ENCODE assay signal across 8 mouse cellular contexts in the genomic region with DNA sequence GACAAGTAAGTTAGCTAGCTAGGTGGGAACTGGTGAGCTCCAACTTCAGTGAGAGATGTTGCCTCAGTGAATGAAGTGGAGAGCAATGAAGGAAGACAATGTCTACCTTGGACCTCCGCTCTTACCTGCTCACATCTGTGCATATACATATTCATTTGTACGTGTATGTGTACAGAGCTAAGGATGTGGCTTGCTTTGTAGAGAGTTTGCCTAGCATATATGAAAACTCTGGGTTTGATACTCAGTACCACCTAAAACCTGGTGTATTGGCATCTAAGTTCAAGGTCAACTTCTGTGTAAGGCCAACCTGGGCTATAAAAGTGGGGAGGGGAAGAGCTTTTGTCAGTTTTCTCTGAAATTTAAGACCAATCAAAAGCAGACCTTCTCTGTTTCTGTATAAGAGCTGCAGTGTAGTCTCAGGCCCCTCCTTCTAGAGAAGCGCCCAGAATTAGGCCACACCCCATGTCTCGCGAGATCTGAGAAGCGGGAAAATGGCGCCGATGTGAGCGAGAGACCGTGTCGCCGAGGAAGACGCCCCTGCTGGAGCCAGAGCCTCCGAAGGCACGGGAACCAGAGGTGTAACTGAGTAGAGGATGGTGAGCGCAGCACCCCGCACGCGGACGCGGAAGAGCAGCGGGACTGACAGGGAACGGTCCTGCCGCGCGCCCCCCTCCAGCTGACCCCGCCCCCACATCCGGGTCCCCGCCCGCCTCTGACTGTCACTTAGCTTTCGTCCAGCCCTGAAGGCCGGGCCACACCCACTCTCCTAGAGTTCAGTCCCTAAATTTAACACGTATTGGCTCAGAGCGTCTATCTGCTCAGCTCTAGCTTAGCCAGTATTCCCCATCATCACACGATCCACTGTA. TPM values are rescaled to one million over a fixed set of nuclear protein-coding genes. Genes with fewer than 3 reads are reported as not detected.
A peak's percentile ranks its signal among the peaks of the same experiment; 100 is the strongest.
DNase-seq lines count a peak whose midpoint lies in the region; ATAC-seq and TF ChIP-seq lines count a peak whose summit lies in the region.

Zfp414 (plus strand) TSS at position 470 of the 866 bp plus-strand sequence.

- TF ChIP-seq CTCF in CH12.LX (conservative IDR thresholded peaks at IDR 0.05 in 1 of 2, IDR thresholded peaks at IDR 0.05 in 1 of 2; ENCODE audit: low read depth in 2 of 2, low read length in 2 of 2): no peak
- TF ChIP-seq CTCF in heart, postnatal 0 days (IDR thresholded peaks at IDR 0.05; ENCODE audit: low read depth): no peak
- TF ChIP-seq CTCF in testis, adult 2 months (IDR thresholded peaks at IDR 0.05; ENCODE audit: control insufficient read depth, insufficient read depth, insufficient replicate concordance, low read depth, low read length): no peak

- 3% methylated on average over 35 of the region's 35 CpGs for WGBS in forebrain, embryonic 12.5 days
- WGBS in heart, postnatal 0 days: 2% methylated on average over 35 of the region's 35 CpGs
- WGBS in liver, embryonic 16.5 days (ENCODE audit: insufficient replicate concordance): 1% methylated on average over 35 of the region's 35 CpGs
- WGBS in neural tube, embryonic 13.5 days: 3% methylated on average over 31 of the region's 35 CpGs

- no peak for TF ChIP-seq EP300 in CH12.LX (IDR thresholded peaks at IDR 0.05; ENCODE audit: low read length)
- TF ChIP-seq EP300 in heart, postnatal 0 days (IDR thresholded peaks at IDR 0.05; ENCODE audit: low read depth): no peak; the same call in 1 of the 2 replicates

- peak within 1 kb of the TSS; percentile 83 for H3K4me2 ChIP-seq in CH12.LX (ENCODE audit: insufficient read depth, low read depth, poor library complexity, severe bottlenecking)
- H3K4me2 ChIP-seq in forebrain, embryonic 12.5 days: peak within 1 kb of the TSS; percentile 69
- peak within 1 kb of the TSS; percentile 67 for H3K4me2 ChIP-seq in heart, postnatal 0 days (ENCODE audit: low read depth, low read length)
- peak within 1 kb of the TSS; percentile 97 for H3K4me2 ChIP-seq in liver, embryonic 16.5 days (ENCODE audit: low read depth, low read length)
- peak within 1 kb of the TSS; percentile 67 for H3K4me2 ChIP-seq in neural tube, embryonic 13.5 days

- dilution Hi-C loops in CH12.LX (cut with MboI; ENCODE audit: extremely low pct_ligation_motif_present, extremely low pct_unique_long_range_greater_than_20kb, low sequenced_read_pairs): no loop called here

- H3K36me3 ChIP-seq in CH12.LX (replicated peaks in 1 of 2; ENCODE audit: control insufficient read depth in 1 of 2, insufficient read depth in 1 of 2, low read length in 1 of 2): peaks cover 15 to 36% of the 10 kb centered on the region in 2 experiments
- H3K36me3 ChIP-seq in forebrain, embryonic 12.5 days (replicated peaks): peaks cover 30% of the 10 kb centered on the region
- 0 out of 2 replicates have a peak, but pooled peaks cover 5% of the 10 kb centered on the region for H3K36me3 ChIP-seq in heart, postnatal 0 days (replicated peaks; ENCODE audit: control insufficient read depth, insufficient read depth, low read length)
- H3K36me3 ChIP-seq in liver, embryonic 16.5 days (ENCODE audit: control insufficient read depth, insufficient read depth): no peaks in the 10 kb centered on the region
- peaks cover 30% of the 10 kb centered on the region for H3K36me3 ChIP-seq in neural tube, embryonic 13.5 days
- no peaks in the 10 kb centered on the region for H3K36me3 ChIP-seq in testis, adult 2 months (ENCODE audit: control insufficient read depth, insufficient read depth, low read length)

- peak within 1 kb of the TSS; percentile 72 to 87 (median 74) for H3K4me3 ChIP-seq in CH12.LX (replicated peaks in 1 of 3; ENCODE audit: low read depth in 2 of 3, low read length in 2 of 3, poor library complexity in 1 of 3)
- peak within 1 kb of the TSS; percentile 74 for H3K4me3 ChIP-seq in forebrain, embryonic 12.5 days (replicated peaks)
- H3K4me3 ChIP-seq in heart, postnatal 0 days (ENCODE audit: low read depth, low read length): peak within 1 kb of the TSS; percentile 71
- peak within 1 kb of the TSS; percentile 90 for H3K4me3 ChIP-seq in liver, embryonic 16.5 days (ENCODE audit: low read depth, low read length)
- peak within 1 kb of the TSS; percentile 55 for H3K4me3 ChIP-seq in neural tube, embryonic 13.5 days
- peak within 1 kb of the TSS; percentile 99 for H3K4me3 ChIP-seq in testis, adult 2 months (ENCODE audit: control insufficient read depth, low read depth, low read length)

- no peaks in the 10 kb centered on the region for H3K27me3 ChIP-seq in CH12.LX (replicated peaks)
- H3K27me3 ChIP-seq in forebrain, embryonic 12.5 days: no peaks in the 10 kb centered on the region
- H3K27me3 ChIP-seq in heart, postnatal 0 days (ENCODE audit: control insufficient read depth, insufficient read depth, low read length): no peaks in the 10 kb centered on the region
- no peaks in the 10 kb centered on the region for H3K27me3 ChIP-seq in liver, embryonic 16.5 days (ENCODE audit: control insufficient read depth, insufficient read depth, low read depth, low read length)
- no peaks in the 10 kb centered on the region for H3K27me3 ChIP-seq in neural tube, embryonic 13.5 days
- no peaks in the 10 kb centered on the region for H3K27me3 ChIP-seq in testis, adult 2 months (ENCODE audit: control insufficient read depth, insufficient read depth, low read length)

- H3K9ac ChIP-seq in CH12.LX (ENCODE audit: insufficient read depth, low read depth): peak within 1 kb of the TSS; percentile 68
- peak within 1 kb of the TSS; percentile 78 for H3K9ac ChIP-seq in forebrain, embryonic 12.5 days
- H3K9ac ChIP-seq in heart, postnatal 0 days (replicated peaks; ENCODE audit: low read depth, low read length): peak within 1 kb of the TSS; percentile 70
- peak within 1 kb of the TSS; percentile 86 for H3K9ac ChIP-seq in liver, embryonic 16.5 days (ENCODE audit: low read depth, low read length)
- peak within 1 kb of the TSS; percentile 78 for H3K9ac ChIP-seq in neural tube, embryonic 13.5 days

- no peak for TF ChIP-seq RAD21 in CH12.LX (IDR thresholded peaks at IDR 0.05; ENCODE audit: low read depth, low read length)

- peak within 1 kb of the TSS; percentile 92 for H3K27ac ChIP-seq in CH12.LX (ENCODE audit: insufficient read depth, low read depth)
- peak within 1 kb of the TSS; percentile 97 for H3K27ac ChIP-seq in forebrain, embryonic 12.5 days
- peak within 1 kb of the TSS; percentile 97 for H3K27ac ChIP-seq in heart, postnatal 0 days (ENCODE audit: low read depth)
- peak within 1 kb of the TSS; percentile 98 for H3K27ac ChIP-seq in liver, embryonic 16.5 days (ENCODE audit: low read length)
- peak within 1 kb of the TSS; percentile 96 for H3K27ac ChIP-seq in neural tube, embryonic 13.5 days (replicated peaks)
- peak within 1 kb of the TSS; percentile 99 for H3K27ac ChIP-seq in testis, adult 2 months (ENCODE audit: control insufficient read depth, insufficient read depth, low read depth, low read length)

- H3K79me2 ChIP-seq in CH12.LX (replicated peaks; ENCODE audit: control insufficient read depth, extremely low read depth, insufficient read depth, poor library complexity, severe bottlenecking): 0 out of 2 replicates have a peak, but pooled peaks cover 3% of the 10 kb centered on the region

- in situ Hi-C loops in CH12.LX (cut with MboI; ENCODE audit: low pct_ligation_motif_present, low pct_unique_long_range_greater_than_20kb, low sequenced_read_pairs): no loop called here

- TF ChIP-seq POLR2A in CH12.LX (IDR thresholded peaks at IDR 0.05; ENCODE audit: low read depth, low read length): peak; percentile 91
- peak; percentile 80 for TF ChIP-seq POLR2A in testis, adult 2 months (IDR thresholded peaks at IDR 0.05; ENCODE audit: control insufficient read depth, low read depth, low read length)

- peak; percentile 95 for DNase-seq in CH12.LX (ENCODE audit: extremely low read depth)
- peak; percentile 97 for DNase-seq in c-Kit-positive CD71-positive TER-119-negative erythroid progenitor cells, embryonic 14.5 days (ENCODE audit: low read depth)
- peak; percentile 94 for DNase-seq in heart, postnatal 0 days (ENCODE audit: low spot score)
- peak; percentile 93 to 96 for DNase-seq in kidney, postnatal 4 days

- peak; percentile 96 for ATAC-seq in forebrain, embryonic 12.5 days (ENCODE audit: low FRiP score)
- peak; percentile 96 for ATAC-seq in heart, postnatal 0 days (ENCODE audit: insufficient read depth, low read depth)
- ATAC-seq in liver, embryonic 16.5 days (ENCODE audit: low read depth): peak; percentile 98
- peak; percentile 96 for ATAC-seq in neural tube, embryonic 13.5 days (ENCODE audit: low read depth)

- H3K9me3 ChIP-seq in CH12.LX (replicated peaks; ENCODE audit: low read length): no peaks in the 10 kb centered on the region
- H3K9me3 ChIP-seq in forebrain, embryonic 12.5 days: no peaks in the 10 kb centered on the region
- no peaks in the 10 kb centered on the region for H3K9me3 ChIP-seq in heart, postnatal 0 days (replicated peaks; ENCODE audit: control insufficient read depth, low read length)
- H3K9me3 ChIP-seq in liver, embryonic 16.5 days (replicated peaks; ENCODE audit: control insufficient read depth, low read length): no peaks in the 10 kb centered on the region
- no peaks in the 10 kb centered on the region for H3K9me3 ChIP-seq in neural tube, embryonic 13.5 days

- H3K4me1 ChIP-seq in CH12.LX (ENCODE audit: control insufficient read depth in 1 of 2, insufficient read depth in 2 of 2): peaks cover 12 to 21% of the 10 kb centered on the region in 2 experiments
- H3K4me1 ChIP-seq in forebrain, embryonic 12.5 days: peaks cover 25% of the 10 kb centered on the region
- peaks cover 15% of the 10 kb centered on the region; the same call in 1 of the 2 replicates for H3K4me1 ChIP-seq in heart, postnatal 0 days (ENCODE audit: control insufficient read depth, insufficient read depth)
- peaks cover 20% of the 10 kb centered on the region for H3K4me1 ChIP-seq in liver, embryonic 16.5 days (ENCODE audit: control insufficient read depth, low read depth, low read length)
- H3K4me1 ChIP-seq in neural tube, embryonic 13.5 days (replicated peaks): peaks cover 26% of the 10 kb centered on the region
- peaks cover 14% of the 10 kb centered on the region for H3K4me1 ChIP-seq in testis, adult 2 months (ENCODE audit: control insufficient read depth, insufficient read depth, low read length)

TF ChIP-seq in CH12.LX, 34 proteins besides CTCF, POLR2A, EP300 and RAD21 (continues in another document):
- TF ChIP-seq CHD1 (IDR thresholded peaks at IDR 0.05; ENCODE audit: low read depth, low read length) (no peak), ETS1 (conservative IDR thresholded peaks at IDR 0.05; ENCODE audit: low read depth, low read length) (no peak), UBTF (IDR thresholded peaks at IDR 0.05; ENCODE audit: low read depth, low read length) (no peak)

RNA-seq across cellular contexts. Expression of gene Zfp414, which starts in this region (rescaled TPM):
- total RNA-seq in CH12.LX (2012; rRNA removed) (9.9 TPM in 2 replicates), CH12.LX (2014; rRNA removed) (5.4 and 6.6 TPM in 2 replicates)
- polyA plus RNA-seq in CH12.LX (2012; ENCODE audit: insufficient read length, low read depth): 24.8 and 34.3 TPM in 2 replicates
- polyA plus RNA-seq in forebrain, embryonic 12.5 days (2016; fragmentation: Nextera tagmentation; extraction: Ambion mirVana): 50.6 and 52.7 TPM in 2 replicates
- 29.0 and 39.9 TPM in 2 replicates for total RNA-seq in heart, postnatal 0 days (2014; rRNA removed; ENCODE audit: low replicate concordance)
- 20.3 and 21.4 TPM in 2 replicates for polyA plus RNA-seq in heart, postnatal 0 days (2015; fragmentation: Nextera tagmentation; extraction: Ambion mirVana)
- polyA plus RNA-seq in liver, embryonic 16.5 days (2015; fragmentation: Nextera tagmentation; extraction: Ambion mirVana): 14.4 and 17.9 TPM in 2 replicates
- 52.2 and 59.8 TPM in 2 replicates for polyA plus RNA-seq in neural tube, embryonic 13.5 days (2015; fragmentation: Nextera tagmentation; extraction: Ambion mirVana)
- polyA plus RNA-seq in testis, adult 2 months (2012; rRNA removed): 33.0 and 33.9 TPM in 2 replicates

Comparison
In these comparisons a context has a peak if more than half of its experiments do, and no peak if none do; other contexts are left out.
1. Peak in every context shown above with its lines: DNase-seq, ATAC-seq, H3K4me3 ChIP-seq and H3K27ac ChIP-seq.